Mouse (Mus musculus): ENCODE results near the gene Lmo4. TPM values are rescaled to one million over a fixed set of nuclear protein-coding genes. Genes with fewer than 3 reads are reported as not detected.

Lmo4 gene
- total and polyA plus RNA-seq, 2 experiments from 2014 or later = 34.7 to 61.9 TPM

- H3K9ac ChIP-seq (replicated peaks; ENCODE audit: low read depth, low read length) = no peak overlapping the region
- H3K27me3 ChIP-seq (ENCODE audit: control insufficient read depth, insufficient read depth, low read length) = no peaks in the 10 kb centered on the region
- no peak for DNase-seq (ENCODE audit: low spot score)
- H3K9me3 ChIP-seq (replicated peaks; ENCODE audit: control insufficient read depth, low read length) = no peaks in the 10 kb centered on the region
- WGBS = 82% methylated on average over 7 of the region's 7 CpGs
- H3K4me1 ChIP-seq (ENCODE audit: control insufficient read depth, insufficient read depth) = peaks cover 5% of the 10 kb centered on the region; the same call in 1 of the 2 replicates
- H3K4me3 ChIP-seq (ENCODE audit: low read depth, low read length) = no peak overlapping the region
- H3K36me3 ChIP-seq (replicated peaks; ENCODE audit: control insufficient read depth, insufficient read depth, low read length) = no peaks in the 10 kb centered on the region
- H3K4me2 ChIP-seq (ENCODE audit: low read depth, low read length) = no peak overlapping the region
- ATAC-seq (ENCODE audit: insufficient read depth, low read depth) = no peak
- no peak overlapping the region for H3K27ac ChIP-seq (ENCODE audit: low read depth)
- TF ChIP-seq CTCF (IDR thresholded peaks at IDR 0.05; ENCODE audit: low read depth) (no peak), EP300 (IDR thresholded peaks at IDR 0.05; ENCODE audit: low read depth) (no peak)
These were observed 24.3 kb upstream of the Lmo4 start for GRCm38 (mm10) chr3:144229312-144229711.

GRCm38 (mm10) chr3:144225456-144226240 is 20.6 kb upstream of the Lmo4 start:
- ATAC-seq (ENCODE audit: insufficient read depth, low read depth) (no peak), DNase-seq (ENCODE audit: low spot score) (no peak)
- 57% methylated on average over 9 of the region's 9 CpGs for WGBS
- no peak overlapping the region for H3K27ac ChIP-seq (ENCODE audit: low read depth)
- H3K27me3 ChIP-seq (ENCODE audit: control insufficient read depth, insufficient read depth, low read length) = no peaks in the 10 kb centered on the region
- H3K9ac ChIP-seq (replicated peaks; ENCODE audit: low read depth, low read length) = no peak overlapping the region
- no peaks in the 10 kb centered on the region for H3K4me1 ChIP-seq (ENCODE audit: control insufficient read depth, insufficient read depth)
- no peaks in the 10 kb centered on the region for H3K9me3 ChIP-seq (replicated peaks; ENCODE audit: control insufficient read depth, low read length)
- H3K4me2 ChIP-seq (ENCODE audit: low read depth, low read length) = no peak overlapping the region
- TF ChIP-seq EP300 (IDR thresholded peaks at IDR 0.05; ENCODE audit: low read depth) (no peak), CTCF (IDR thresholded peaks at IDR 0.05; ENCODE audit: low read depth) (no peak)
- no peak overlapping the region for H3K4me3 ChIP-seq (ENCODE audit: low read depth, low read length)
- H3K36me3 ChIP-seq (replicated peaks; ENCODE audit: control insufficient read depth, insufficient read depth, low read length) = no peaks in the 10 kb centered on the region

GRCm38 (mm10) chr3:144224594-144224993 is 19.6 kb upstream of the Lmo4 start:
- no peak for TF ChIP-seq EP300 (IDR thresholded peaks at IDR 0.05; ENCODE audit: low read depth)
- Histone ChIP-seq H3K9me3 (replicated peaks; ENCODE audit: control insufficient read depth, low read length) (no peaks in the 10 kb centered on the region), H3K27ac (ENCODE audit: low read depth) (no peak overlapping the region), H3K9ac (replicated peaks; ENCODE audit: low read depth, low read length) (no peak overlapping the region), H3K4me1 (ENCODE audit: control insufficient read depth, insufficient read depth) (no peaks in the 10 kb centered on the region), H3K36me3 (replicated peaks; ENCODE audit: control insufficient read depth, insufficient read depth, low read length) (no peaks in the 10 kb centered on the region), H3K4me2 (ENCODE audit: low read depth, low read length) (no peak overlapping the region), H3K27me3 (ENCODE audit: control insufficient read depth, insufficient read depth, low read length) (no peaks in the 10 kb centered on the region), H3K4me3 (ENCODE audit: low read depth, low read length) (no peak overlapping the region)
- DNase-seq (ENCODE audit: low spot score) (no peak), ATAC-seq (ENCODE audit: insufficient read depth, low read depth) (no peak)
- WGBS = 77% methylated on average over 7 of the region's 7 CpGs

- 88% methylated on average over 20 of the region's 20 CpGs for WGBS
- no peak overlapping the region for H3K27ac ChIP-seq (ENCODE audit: low read depth)
- no peaks in the 10 kb centered on the region for H3K4me1 ChIP-seq (ENCODE audit: control insufficient read depth, insufficient read depth)
- H3K9me3 ChIP-seq (replicated peaks; ENCODE audit: control insufficient read depth, low read length) = no peaks in the 10 kb centered on the region
- H3K4me3 ChIP-seq (ENCODE audit: low read depth, low read length) = no peak overlapping the region
- no peaks in the 10 kb centered on the region for H3K36me3 ChIP-seq (replicated peaks; ENCODE audit: control insufficient read depth, insufficient read depth, low read length)
- ATAC-seq (ENCODE audit: insufficient read depth, low read depth) (no peak), DNase-seq (ENCODE audit: low spot score) (no peak)
- TF ChIP-seq CTCF (IDR thresholded peaks at IDR 0.05; ENCODE audit: low read depth) = no peak
- no peak overlapping the region for H3K4me2 ChIP-seq (ENCODE audit: low read depth, low read length)
- H3K9ac ChIP-seq (replicated peaks; ENCODE audit: low read depth, low read length) = no peak overlapping the region
- H3K27me3 ChIP-seq (ENCODE audit: control insufficient read depth, insufficient read depth, low read length) = no peaks in the 10 kb centered on the region
These were observed 18.5 kb upstream of the Lmo4 start for GRCm38 (mm10) chr3:144223377-144224105.

- Histone ChIP-seq H3K4me3 (ENCODE audit: low read depth, low read length) (no peak overlapping the region), H3K4me1 (ENCODE audit: control insufficient read depth, insufficient read depth) (no peaks in the 10 kb centered on the region), H3K36me3 (replicated peaks; ENCODE audit: control insufficient read depth, insufficient read depth, low read length) (no peaks in the 10 kb centered on the region), H3K27me3 (ENCODE audit: control insufficient read depth, insufficient read depth, low read length) (no peaks in the 10 kb centered on the region), H3K9me3 (replicated peaks; ENCODE audit: control insufficient read depth, low read length) (no peaks in the 10 kb centered on the region), H3K27ac (ENCODE audit: low read depth) (no peak overlapping the region), H3K9ac (replicated peaks; ENCODE audit: low read depth, low read length) (no peak overlapping the region), H3K4me2 (ENCODE audit: low read depth, low read length) (no peak overlapping the region)
- ATAC-seq (ENCODE audit: insufficient read depth, low read depth) (no peak), DNase-seq (ENCODE audit: low spot score) (no peak)
- TF ChIP-seq CTCF (IDR thresholded peaks at IDR 0.05; ENCODE audit: low read depth) (no peak), EP300 (IDR thresholded peaks at IDR 0.05; ENCODE audit: low read depth) (no peak)
- WGBS = 62% methylated on average over 9 of the region's 9 CpGs
These were observed 17.4 kb upstream of the Lmo4 start for GRCm38 (mm10) chr3:144222381-144222780.

Measured in heart, postnatal 0 days (tissue).